Comparison of ENCODE assay signal across 8 mouse cellular contexts in the genomic region with DNA sequence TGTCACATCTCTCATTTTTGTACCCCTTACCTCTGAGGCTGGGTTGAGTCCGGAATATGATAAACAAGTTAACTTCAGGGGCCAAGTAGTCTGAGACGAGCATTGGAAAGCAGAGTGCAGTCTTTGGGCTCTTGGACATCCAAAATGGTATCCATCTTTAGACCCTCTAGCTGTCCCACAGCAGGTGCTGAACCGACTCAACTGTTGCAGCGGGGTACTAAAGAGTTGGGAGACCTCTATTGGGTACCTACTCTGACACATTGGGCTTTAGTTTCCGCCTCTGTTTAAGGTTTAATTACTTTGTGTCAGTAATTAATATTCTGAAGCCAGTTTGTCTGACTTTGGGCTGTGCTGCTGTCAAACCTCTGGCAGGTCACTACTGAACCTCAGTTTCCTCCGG. TPM values are rescaled to one million over a fixed set of nuclear protein-coding genes. Genes with fewer than 3 reads are reported as not detected.
DNase-seq lines count a peak whose midpoint lies in the region; ATAC-seq and TF ChIP-seq lines count a peak whose summit lies in the region.

No protein-coding gene starts in this region.

- H3K9ac ChIP-seq in kidney, embryonic 14.5 days (ENCODE audit: low read depth, low read length), result no peak overlapping the region; the same call in 1 of the 2 replicates
- no peak overlapping the region for H3K9ac ChIP-seq in embryonic facial prominence, embryonic 13.5 days
- H3K9ac ChIP-seq in intestine, embryonic 15.5 days, result no peak overlapping the region
- no peak overlapping the region for H3K9ac ChIP-seq in midbrain, postnatal 0 days (replicated peaks; ENCODE audit: low read length, poor library complexity, severe bottlenecking)

- 24% methylated on average over 6 of the region's 6 CpGs for WGBS in kidney, embryonic 14.5 days
- 23% methylated on average over 6 of the region's 6 CpGs for WGBS in embryonic facial prominence, embryonic 13.5 days
- WGBS in intestine, embryonic 15.5 days, result 45% methylated on average over 6 of the region's 6 CpGs
- WGBS in midbrain, postnatal 0 days, result 37% methylated on average over 6 of the region's 6 CpGs

- H3K27me3 ChIP-seq in kidney, embryonic 14.5 days (ENCODE audit: control insufficient read depth, insufficient read depth, low read length), result no peaks in the 10 kb centered on the region
- peaks cover 9% of the 10 kb centered on the region; the same call in 1 of the 2 replicates for H3K27me3 ChIP-seq in embryonic facial prominence, embryonic 13.5 days
- H3K27me3 ChIP-seq in intestine, embryonic 15.5 days (replicated peaks), result no peaks in the 10 kb centered on the region
- H3K27me3 ChIP-seq in midbrain, postnatal 0 days (ENCODE audit: insufficient read depth, low read length), result no peaks in the 10 kb centered on the region

- H3K27ac ChIP-seq in kidney, embryonic 14.5 days (ENCODE audit: low read depth, low read length), result no peak overlapping the region
- H3K27ac ChIP-seq in embryonic facial prominence, embryonic 13.5 days, result no peak overlapping the region
- no peak overlapping the region for H3K27ac ChIP-seq in intestine, embryonic 15.5 days
- no peak overlapping the region for H3K27ac ChIP-seq in midbrain, postnatal 0 days (ENCODE audit: low read depth, low read length)

- no peak for TF ChIP-seq CTCF in midbrain, postnatal 0 days (IDR thresholded peaks at IDR 0.05)

- ATAC-seq in kidney, embryonic 14.5 days (ENCODE audit: low FRiP score, low TSS enrichment), result no peak
- no peak for ATAC-seq in embryonic facial prominence, embryonic 13.5 days (ENCODE audit: insufficient number of reproducible peaks, insufficient read depth, low FRiP score, low TSS enrichment, low read depth)
- no peak for ATAC-seq in intestine, embryonic 15.5 days
- ATAC-seq in midbrain, postnatal 0 days (ENCODE audit: low FRiP score), result no peak

- DNase-seq in kidney, postnatal 4 days, result no peak
- DNase-seq in midbrain, postnatal 0 days (ENCODE audit: low spot score), result no peak
- no peak for DNase-seq in adrenal gland, adult 18-20 months (ENCODE audit: low spot score in 2 of 2)
- DNase-seq in cerebellum, adult 9-10 months, result no peak
- DNase-seq in urinary bladder, postnatal 10 days (ENCODE audit: low spot score), result no peak

- peak overlapping the region; percentile 100 for H3K4me2 ChIP-seq in kidney, embryonic 14.5 days (replicated peaks; ENCODE audit: low read depth, low read length)
- H3K4me2 ChIP-seq in embryonic facial prominence, embryonic 13.5 days, result peak overlapping the region; percentile 96
- peak overlapping the region; percentile 100 for H3K4me2 ChIP-seq in intestine, embryonic 15.5 days (replicated peaks)
- no peak overlapping the region for H3K4me2 ChIP-seq in midbrain, postnatal 0 days (ENCODE audit: low read depth, low read length, poor library complexity, severe bottlenecking)

- H3K36me3 ChIP-seq in kidney, embryonic 14.5 days (ENCODE audit: control insufficient read depth, insufficient read depth, low read length), result no peaks in the 10 kb centered on the region
- peaks cover 10% of the 10 kb centered on the region; the same call in 1 of the 2 replicates for H3K36me3 ChIP-seq in embryonic facial prominence, embryonic 13.5 days
- no peaks in the 10 kb centered on the region for H3K36me3 ChIP-seq in intestine, embryonic 15.5 days
- H3K36me3 ChIP-seq in midbrain, postnatal 0 days (ENCODE audit: insufficient read depth, low read length), result peaks cover 4% of the 10 kb centered on the region; the same call in 1 of the 2 replicates

- H3K4me3 ChIP-seq in kidney, embryonic 14.5 days (ENCODE audit: low read length), result peak overlapping the region; percentile 70; the same call in 1 of the 2 replicates
- peak overlapping the region; percentile 62 for H3K4me3 ChIP-seq in embryonic facial prominence, embryonic 13.5 days
- peak overlapping the region; percentile 66 for H3K4me3 ChIP-seq in intestine, embryonic 15.5 days (replicated peaks)
- peak overlapping the region; percentile 52; the same call in 1 of the 2 replicates for H3K4me3 ChIP-seq in midbrain, postnatal 0 days (ENCODE audit: low read depth, low read length)

- H3K4me1 ChIP-seq in kidney, embryonic 14.5 days (ENCODE audit: control insufficient read depth, insufficient read depth, low read length), result peaks cover 50% of the 10 kb centered on the region
- peaks cover 59% of the 10 kb centered on the region for H3K4me1 ChIP-seq in embryonic facial prominence, embryonic 13.5 days
- peaks cover 50% of the 10 kb centered on the region for H3K4me1 ChIP-seq in intestine, embryonic 15.5 days (replicated peaks)
- peaks cover 27% of the 10 kb centered on the region for H3K4me1 ChIP-seq in midbrain, postnatal 0 days (ENCODE audit: insufficient read depth, low read length)

- H3K9me3 ChIP-seq in kidney, embryonic 14.5 days (ENCODE audit: control insufficient read depth, low read length), result no peaks in the 10 kb centered on the region
- H3K9me3 ChIP-seq in embryonic facial prominence, embryonic 13.5 days, result no peaks in the 10 kb centered on the region
- H3K9me3 ChIP-seq in intestine, embryonic 15.5 days, result no peaks in the 10 kb centered on the region
- no peaks in the 10 kb centered on the region for H3K9me3 ChIP-seq in midbrain, postnatal 0 days (ENCODE audit: low read length)

RNA-seq across cellular contexts. Expression of a gene that starts 26.7 kb away (rescaled TPM):
- 11.3 and 12.1 TPM in 2 replicates for polyA plus RNA-seq in kidney, embryonic 14.5 days (2014; fragmentation: Nextera tagmentation; extraction: Ambion mirVana)
- 12.8 and 14.3 TPM in 2 replicates for polyA plus RNA-seq in embryonic facial prominence, embryonic 13.5 days (2015; fragmentation: Nextera tagmentation; extraction: Ambion mirVana)
- 5.4 and 6.3 TPM in 2 replicates for polyA plus RNA-seq in intestine, embryonic 15.5 days (2015; fragmentation: Nextera tagmentation; extraction: Ambion mirVana)
- 105 and 115 TPM in 2 replicates for total RNA-seq in midbrain, postnatal 0 days (2014; rRNA removed)
- polyA plus RNA-seq in midbrain, postnatal 0 days (2015; fragmentation: Nextera tagmentation; extraction: Ambion mirVana), result 9.2 and 11.0 TPM in 2 replicates
- total RNA-seq in adrenal gland, adult 18-20 months (2021), result 10 to 100 TPM; 72.1 to 86.9 TPM
